Mouse (Mus musculus): ENCODE data around the gene Fntb. TPM values are rescaled to one million over a fixed set of nuclear protein-coding genes. Genes with fewer than 3 reads are reported as not detected.

The Fntb gene
- polyA plus RNA-seq, 1 experiment, result 32.4 TPM

GRCm38 (mm10) chr12:76869561-76869960 lies 104.2 kb downstream of the Fntb start:
- Histone ChIP-seq H3K4me1 (ENCODE audit: control insufficient read depth, insufficient read depth, low read length) (peaks cover 1% of the 10 kb centered on the region; the same call in 1 of the 2 replicates), H3K4me3 (ENCODE audit: insufficient read depth, low read length) (no peak overlapping the region), H3K27ac (ENCODE audit: insufficient read depth, low read length) (no peak overlapping the region)
- TF ChIP-seq POLR2A (IDR thresholded peaks at IDR 0.05; ENCODE audit: extremely low read depth, insufficient read depth, low read length) (no peak), CTCF (IDR thresholded peaks at IDR 0.05; ENCODE audit: extremely low read depth, insufficient read depth, low read length) (no peak)

GRCm38 (mm10) chr12:76872767-76873316 lies 107.5 kb downstream of the Fntb start:
- Histone ChIP-seq H3K27ac (ENCODE audit: insufficient read depth, low read length) (no peak overlapping the region), H3K4me3 (ENCODE audit: insufficient read depth, low read length) (no peak overlapping the region), H3K4me1 (ENCODE audit: control insufficient read depth, insufficient read depth, low read length) (no peaks in the 10 kb centered on the region)
- TF ChIP-seq CTCF (IDR thresholded peaks at IDR 0.05; ENCODE audit: extremely low read depth, insufficient read depth, low read length) (no peak), POLR2A (IDR thresholded peaks at IDR 0.05; ENCODE audit: extremely low read depth, insufficient read depth, low read length) (no peak)

- H3K4me3 ChIP-seq (ENCODE audit: insufficient read depth, low read length), result no peak overlapping the region
- H3K4me1 ChIP-seq (ENCODE audit: control insufficient read depth, insufficient read depth, low read length), result no peaks in the 10 kb centered on the region
- no peak for TF ChIP-seq CTCF (IDR thresholded peaks at IDR 0.05; ENCODE audit: extremely low read depth, insufficient read depth, low read length)
- TF ChIP-seq POLR2A (IDR thresholded peaks at IDR 0.05; ENCODE audit: extremely low read depth, insufficient read depth, low read length), result no peak
- H3K27ac ChIP-seq (ENCODE audit: insufficient read depth, low read length), result no peak overlapping the region
Measured at GRCm38 (mm10) chr12:76874826-76875225, 109.4 kb downstream of the Fntb start.

GRCm38 (mm10) chr12:76879242-76879641 lies 113.9 kb downstream of the Fntb start:
- no peak overlapping the region for H3K27ac ChIP-seq (ENCODE audit: insufficient read depth, low read length)
- H3K4me3 ChIP-seq (ENCODE audit: insufficient read depth, low read length), result no peak overlapping the region
- TF ChIP-seq POLR2A (IDR thresholded peaks at IDR 0.05; ENCODE audit: extremely low read depth, insufficient read depth, low read length) (no peak), CTCF (IDR thresholded peaks at IDR 0.05; ENCODE audit: extremely low read depth, insufficient read depth, low read length) (peak; percentile 53)
- no peaks in the 10 kb centered on the region for H3K4me1 ChIP-seq (ENCODE audit: control insufficient read depth, insufficient read depth, low read length)

GRCm38 (mm10) chr12:76880131-76880530 lies 114.7 kb downstream of the Fntb start:
- H3K4me1 ChIP-seq (ENCODE audit: control insufficient read depth, insufficient read depth, low read length), result no peaks in the 10 kb centered on the region
- H3K27ac ChIP-seq (ENCODE audit: insufficient read depth, low read length), result no peak overlapping the region
- TF ChIP-seq POLR2A (IDR thresholded peaks at IDR 0.05; ENCODE audit: extremely low read depth, insufficient read depth, low read length) (no peak), CTCF (IDR thresholded peaks at IDR 0.05; ENCODE audit: extremely low read depth, insufficient read depth, low read length) (no peak)
- no peak overlapping the region for H3K4me3 ChIP-seq (ENCODE audit: insufficient read depth, low read length)

- H3K4me3 ChIP-seq (ENCODE audit: insufficient read depth, low read length), result no peak overlapping the region
- no peak overlapping the region for H3K27ac ChIP-seq (ENCODE audit: insufficient read depth, low read length)
- no peaks in the 10 kb centered on the region for H3K4me1 ChIP-seq (ENCODE audit: control insufficient read depth, insufficient read depth, low read length)
- no peak for TF ChIP-seq POLR2A (IDR thresholded peaks at IDR 0.05; ENCODE audit: extremely low read depth, insufficient read depth, low read length)
- TF ChIP-seq CTCF (IDR thresholded peaks at IDR 0.05; ENCODE audit: extremely low read depth, insufficient read depth, low read length), result no peak
Measured at GRCm38 (mm10) chr12:76883824-76884223, 118.4 kb downstream of the Fntb start.

GRCm38 (mm10) chr12:76885103-76885502 lies 119.7 kb downstream of the Fntb start:
- TF ChIP-seq POLR2A (IDR thresholded peaks at IDR 0.05; ENCODE audit: extremely low read depth, insufficient read depth, low read length) (no peak), CTCF (IDR thresholded peaks at IDR 0.05; ENCODE audit: extremely low read depth, insufficient read depth, low read length) (no peak)
- H3K4me1 ChIP-seq (ENCODE audit: control insufficient read depth, insufficient read depth, low read length), result no peaks in the 10 kb centered on the region
- H3K4me3 ChIP-seq (ENCODE audit: insufficient read depth, low read length), result no peak overlapping the region
- no peak overlapping the region for H3K27ac ChIP-seq (ENCODE audit: insufficient read depth, low read length)

GRCm38 (mm10) chr12:76886826-76887225 lies 121.4 kb downstream of the Fntb start:
- TF ChIP-seq CTCF (IDR thresholded peaks at IDR 0.05; ENCODE audit: extremely low read depth, insufficient read depth, low read length) (no peak), POLR2A (IDR thresholded peaks at IDR 0.05; ENCODE audit: extremely low read depth, insufficient read depth, low read length) (no peak)
- H3K4me3 ChIP-seq (ENCODE audit: insufficient read depth, low read length), result no peak overlapping the region

GRCm38 (mm10) chr12:76887941-76888340 lies 122.6 kb downstream of the Fntb start:
- Histone ChIP-seq H3K4me3 (ENCODE audit: insufficient read depth, low read length) (no peak overlapping the region), H3K4me1 (ENCODE audit: control insufficient read depth, insufficient read depth, low read length) (no peaks in the 10 kb centered on the region), H3K27ac (ENCODE audit: insufficient read depth, low read length) (no peak overlapping the region)
- TF ChIP-seq CTCF (IDR thresholded peaks at IDR 0.05; ENCODE audit: extremely low read depth, insufficient read depth, low read length), result no peak
- TF ChIP-seq POLR2A (IDR thresholded peaks at IDR 0.05; ENCODE audit: extremely low read depth, insufficient read depth, low read length), result no peak

More at GRCm38 (mm10) chr12:76886826-76887225, 121.4 kb downstream of the Fntb start:
- no peaks in the 10 kb centered on the region for H3K4me1 ChIP-seq (ENCODE audit: control insufficient read depth, insufficient read depth, low read length)
- H3K27ac ChIP-seq (ENCODE audit: insufficient read depth, low read length), result no peak overlapping the region

- TF ChIP-seq POLR2A (IDR thresholded peaks at IDR 0.05; ENCODE audit: extremely low read depth, insufficient read depth, low read length) (no peak), CTCF (IDR thresholded peaks at IDR 0.05; ENCODE audit: extremely low read depth, insufficient read depth, low read length) (no peak)
- H3K27ac ChIP-seq (ENCODE audit: insufficient read depth, low read length), result no peak overlapping the region
- no peaks in the 10 kb centered on the region for H3K4me1 ChIP-seq (ENCODE audit: control insufficient read depth, insufficient read depth, low read length)
- no peak overlapping the region for H3K4me3 ChIP-seq (ENCODE audit: insufficient read depth, low read length)
Measured at GRCm38 (mm10) chr12:76889404-76890184, 124.2 kb downstream of the Fntb start.
